Mouse (Mus musculus) adrenal gland, postnatal 25 days (tissue): Measurements from ENCODE around the gene Sfn. TPM values are rescaled to one million over a fixed set of nuclear protein-coding genes. Genes with fewer than 3 reads are reported as not detected.

ENCODE experiments used
- DNase-seq: peaks from one replicate; pipeline ENCODE4 v3.0.0; 2021; ENCODE audit warnings: mixed read lengths
- microRNA-seq, 2 experiments: library from miRNA; unstranded; fragments of <30 nt; microRNA quantifications; one replicate each; pipeline ENCODE4 v1.2.0; 2021
- total RNA-seq: library from RNA; stranded (reverse); gene quantifications from 2 replicates; pipeline ENCODE4 v1.2.3, GENCODE M21; 2021

Gene Sfn
- total RNA-seq, 1 experiment from 2014 or later, result 1.7 TPM

- DNase-seq, result no peak
Observed at GRCm38 (mm10) chr4:133577983-133578382, 24.0 kb downstream of the Sfn start.

- no peak for DNase-seq
Observed at GRCm38 (mm10) chr4:133574843-133575202, 27.1 kb downstream of the Sfn start.

GRCm38 (mm10) chr4:133574070-133574842 is 27.7 kb downstream of the Sfn start, which contains the start of gene Gpatch3:
Gpatch3 (plus strand) TSS chr4:133574745.
- peak; percentile 89 for DNase-seq

GRCm38 (mm10) chr4:133570066-133570466 is 31.9 kb downstream of the Sfn start:
- peak; percentile 39 for DNase-seq

GRCm38 (mm10) chr4:133569291-133570065 is 32.5 kb downstream of the Sfn start:
- no peak for DNase-seq

- no peak for DNase-seq
Observed at GRCm38 (mm10) chr4:133567251-133567650, 34.7 kb downstream of the Sfn start.

- DNase-seq, result peak; percentile 91
Observed at GRCm38 (mm10) chr4:133563123-133563571, 38.8 kb downstream of the Sfn start.

- DNase-seq, result no peak
Observed at GRCm38 (mm10) chr4:133561622-133562021, 40.3 kb downstream of the Sfn start.

- DNase-seq, result no peak
Observed at GRCm38 (mm10) chr4:133559846-133560245, 42.1 kb downstream of the Sfn start.

- no peak for DNase-seq
Observed at GRCm38 (mm10) chr4:133557041-133557717, 44.8 kb downstream of the Sfn start.

- DNase-seq, result no peak
Observed at GRCm38 (mm10) chr4:133553448-133554330, 48.3 kb downstream of the Sfn start.

GRCm38 (mm10) chr4:133552768-133553447 is 49.1 kb downstream of the Sfn start, which contains the start of gene Nr0b2:
Nr0b2 (plus strand) TSS chr4:133553376.
- DNase-seq, result peak; percentile 77

GRCm38 (mm10) chr4:133552029-133552428 is 49.9 kb downstream of the Sfn start:
- no peak for DNase-seq

Small RNAs within 50 kb of the gene (microRNA-seq; reads per million reads assigned to microRNA genes)
- 0 reads per million in 2 experiments for gene Gm23158

Other genes starting within 250 kb of the Sfn start
- gene Wdtc1, start 248.7 kb downstream of the Sfn start, total RNA-seq, result 46.7 and 60.7 TPM in 2 replicates
- gene Slc9a1, start 232.5 kb downstream of the Sfn start, total RNA-seq, result 70.4 and 70.7 TPM in 2 replicates
- 0.76 and 1.2 TPM in 2 replicates for gene Tent5b, start 122.0 kb downstream of the Sfn start, total RNA-seq
- 4.6 and 4.9 TPM in 2 replicates for gene Trnp1, start 103.6 kb downstream of the Sfn start, total RNA-seq
- 2.8 and 5.1 TPM in 2 replicates for gene Kdf1, start 83.2 kb downstream of the Sfn start, total RNA-seq
- 171 and 211 TPM in 2 replicates for gene Nudc, start 56.2 kb downstream of the Sfn start, total RNA-seq
- 55.6 and 58.0 TPM in 2 replicates for gene Nr0b2, start 48.8 kb downstream of the Sfn start, total RNA-seq
- gene Gpatch3, start 27.4 kb downstream of the Sfn start, total RNA-seq, result 5.9 and 8.3 TPM in 2 replicates
- 15.8 and 16.1 TPM in 2 replicates for gene Gpn2, start 17.8 kb downstream of the Sfn start, total RNA-seq
- gene Zdhhc18, start 48.0 kb upstream of the Sfn start, total RNA-seq, result 20.9 and 23.0 TPM in 2 replicates
- 17.1 and 24.6 TPM in 2 replicates for gene Pigv, start 70.5 kb upstream of the Sfn start, total RNA-seq
- gene Arid1a, start 154.6 kb upstream of the Sfn start, total RNA-seq, result 73.6 and 79.7 TPM in 2 replicates